Mouse (Mus musculus) heart, postnatal 14 days (tissue): Measurements from ENCODE around the gene Jak3. TPM values are rescaled to one million over a fixed set of nuclear protein-coding genes. Genes with fewer than 3 reads are reported as not detected.
A peak's percentile ranks its signal among the peaks of the same experiment; 100 is the strongest.

ENCODE experiments used
- DNase-seq, 2 experiments: peaks; one replicate each; pipeline ENCODE4 v3.0.0; 2021 to 2022
- intact Hi-C: fragments of 180-260 bp; cut with DNase I; formaldehyde crosslinking; loops from one replicate; pipeline ENCODE4 v1.15.1; 2025
- total RNA-seq, 2 experiments: library from RNA; stranded (reverse); gene quantifications; 2 replicates each; pipeline ENCODE4 v1.2.3; 2021

The Jak3 gene
- total RNA-seq, 2 experiments from 2014 or later = 11.7 to 13.3 TPM

- intact Hi-C loops = loop anchor here (1.0 to 5.0 kb wide), 4 partner anchors 47 to 217 kb away; partner anchors contain the start of genes Colgalt1 and Fam129c
- DNase-seq = no peak
These were observed 16.3 kb upstream of the Jak3 start for GRCm38 (mm10) chr8:71659751-71660150.

GRCm38 (mm10) chr8:71660325-71661120 lies 15.6 kb upstream of the Jak3 start:
- intact Hi-C loops = loop anchor here (1.0 to 5.0 kb wide), 4 partner anchors 48 to 218 kb away; partner anchors contain the start of genes Colgalt1 and Fam129c
- peak; percentile 89 to 93 for DNase-seq

GRCm38 (mm10) chr8:71665331-71666130 lies 10.6 kb upstream of the Jak3 start:
- intact Hi-C loops = no loop called here
- DNase-seq = peak; percentile 35 to 67

DNA sequence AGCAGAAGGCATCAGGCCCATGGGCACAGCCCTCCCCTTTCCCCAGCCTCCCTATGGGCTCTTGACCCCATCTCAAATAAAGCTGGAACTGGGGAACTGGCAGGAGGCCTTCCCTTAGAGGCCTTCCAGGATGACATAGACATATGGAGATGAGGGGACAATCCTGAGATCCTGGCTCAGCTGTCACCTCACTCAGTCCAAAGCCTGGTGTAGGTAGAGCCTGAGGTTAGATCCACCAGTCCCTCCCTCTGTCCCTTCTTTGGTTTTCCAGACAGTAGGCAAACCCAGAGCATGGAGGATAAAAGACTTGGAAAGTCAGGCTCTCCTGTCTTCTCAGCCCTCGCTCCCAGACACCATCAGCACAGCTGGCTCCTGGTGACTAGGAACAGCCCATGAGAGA lies 9.2 kb upstream of the Jak3 start:
- intact Hi-C loops = no loop called here
- no peak for DNase-seq

GRCm38 (mm10) chr8:71667256-71667655 lies 8.8 kb upstream of the Jak3 start:
- intact Hi-C loops = no loop called here
- no peak for DNase-seq

GRCm38 (mm10) chr8:71668220-71668975 lies 7.7 kb upstream of the Jak3 start:
- peak; percentile 65 to 71 for DNase-seq
- intact Hi-C loops = no loop called here

GRCm38 (mm10) chr8:71670198-71670597 lies 5.9 kb upstream of the Jak3 start:
- intact Hi-C loops = no loop called here

DNA sequence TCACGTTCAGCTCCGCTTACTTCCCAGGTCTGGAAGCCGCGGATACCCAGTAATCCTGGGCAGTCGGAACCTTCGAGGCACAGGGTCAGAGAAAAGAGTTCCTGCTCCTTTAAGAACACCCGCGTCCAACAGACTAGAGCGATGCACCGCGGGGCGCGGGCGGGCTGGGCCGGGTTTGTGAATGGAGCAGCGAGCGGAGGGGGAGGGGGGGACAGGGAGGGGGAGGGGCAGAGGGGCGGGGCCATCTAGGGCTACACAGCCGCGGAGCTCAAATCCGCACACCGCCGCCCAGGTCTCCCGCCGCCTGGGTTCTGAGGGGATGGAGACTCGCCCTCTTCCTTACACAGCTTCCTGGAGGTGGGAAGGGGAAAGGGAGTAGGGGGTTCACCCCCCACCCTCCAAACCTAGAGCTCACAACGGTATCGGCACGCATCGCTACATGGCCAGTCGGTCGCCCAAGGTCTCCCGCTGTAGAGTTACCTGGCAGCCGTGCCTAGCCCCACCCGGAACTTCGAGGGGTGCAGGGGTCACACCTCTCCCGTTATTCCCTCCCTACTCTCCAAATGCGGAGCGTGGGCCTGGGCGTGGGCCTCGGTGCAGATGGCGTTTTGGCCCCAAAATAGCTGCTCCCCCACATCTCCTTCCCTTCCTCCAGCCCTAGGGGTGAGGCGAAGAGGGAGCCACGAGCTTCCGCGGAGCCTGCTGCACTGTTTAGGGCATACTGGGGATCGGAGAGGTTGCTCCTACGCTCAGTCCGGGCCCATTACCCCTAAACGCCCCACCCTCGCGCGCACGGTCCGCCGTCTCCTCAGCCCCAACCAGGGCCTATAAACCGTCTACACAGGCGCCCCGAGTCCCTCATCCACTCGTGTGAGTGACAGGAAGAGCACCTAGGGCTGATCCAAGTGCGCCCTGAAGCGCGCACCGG lies 5.2 kb upstream of the Jak3 start:
- DNase-seq = peak in 1 of 2 experiments; percentile 35
- intact Hi-C loops = no loop called here

More at GRCm38 (mm10) chr8:71670198-71670597, 5.9 kb upstream of the Jak3 start:
- DNase-seq = no peak

GRCm38 (mm10) chr8:71671549-71671965 lies 4.5 kb upstream of the Jak3 start, which contains the start of gene Unc13a:
Unc13a (minus strand) TSS chr8:71671757.
- intact Hi-C loops = no loop called here
- peak; percentile 94 to 98 for DNase-seq

DNA sequence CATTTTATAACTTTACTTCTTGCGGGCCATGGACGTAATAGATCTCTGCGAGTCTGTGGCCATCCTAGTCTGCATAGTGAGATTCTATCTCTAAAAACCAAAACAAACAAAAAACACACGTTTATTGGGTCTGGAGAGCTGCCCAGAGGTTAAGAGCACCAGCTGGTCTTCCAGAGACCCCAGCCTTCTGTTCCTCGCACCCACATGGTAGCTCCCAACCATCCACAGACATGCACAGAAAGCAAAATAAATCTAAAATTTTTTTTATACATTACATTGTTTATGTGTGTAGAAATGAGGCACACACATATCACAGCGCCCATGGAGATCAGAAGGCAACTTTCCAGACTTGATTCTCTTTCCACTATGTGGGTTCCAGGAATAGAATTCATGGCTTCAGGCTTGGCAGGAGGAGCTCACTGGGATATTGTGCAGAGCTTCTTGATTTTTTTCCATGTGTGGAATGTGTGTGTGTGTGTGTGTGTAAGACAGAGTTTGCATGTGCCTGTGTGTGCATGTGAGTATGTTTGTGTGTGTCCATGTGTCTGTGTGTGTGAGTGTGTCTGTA lies 3.8 kb upstream of the Jak3 start:
- intact Hi-C loops = no loop called here
- no peak for DNase-seq

DNA sequence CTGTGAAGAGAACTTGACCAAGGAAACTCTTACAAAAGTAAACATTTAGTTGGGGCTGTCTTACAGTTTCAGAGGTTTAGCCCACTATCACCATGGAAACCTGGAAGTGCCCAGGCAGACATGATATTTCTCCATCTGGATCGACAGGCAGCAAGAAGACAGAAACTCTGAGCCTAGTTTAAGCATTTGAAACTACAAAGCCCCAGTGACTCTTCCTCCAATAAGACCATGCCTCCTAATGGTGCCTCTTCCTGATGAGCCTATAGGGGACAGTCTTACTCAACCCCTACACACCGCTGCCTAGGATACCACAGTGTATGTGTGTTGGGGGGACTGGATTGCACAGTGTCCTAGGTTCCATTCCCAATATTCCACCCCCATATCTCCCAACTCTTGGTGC lies 2.0 kb upstream of the Jak3 start:
- intact Hi-C loops = no loop called here
- no peak for DNase-seq

GRCm38 (mm10) chr8:71675456-71676019 lies 558 bp upstream of the Jak3 start:
- no peak for DNase-seq
- intact Hi-C loops = no loop called here

DNA sequence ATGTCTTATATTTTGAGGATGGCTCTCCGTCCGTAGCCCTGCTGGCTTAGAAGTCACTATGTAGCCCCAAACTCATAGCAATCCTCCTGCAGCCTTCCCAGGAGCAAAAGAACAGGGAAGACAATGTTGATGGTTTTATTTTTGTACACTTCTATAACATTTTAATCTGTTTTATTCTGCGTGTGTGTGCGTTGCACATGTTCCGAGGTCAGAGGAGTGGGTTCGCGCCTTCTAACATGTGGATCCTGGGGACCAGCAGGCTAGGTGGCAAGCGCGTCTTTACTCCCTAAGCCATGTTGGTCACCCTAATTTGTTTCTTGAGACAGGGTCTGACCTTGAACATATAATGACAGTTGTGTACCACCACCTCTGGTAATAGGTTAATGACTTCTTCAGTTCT lies 707 bp downstream of the Jak3 start:
- intact Hi-C loops = no loop called here
- DNase-seq = no peak

DNA sequence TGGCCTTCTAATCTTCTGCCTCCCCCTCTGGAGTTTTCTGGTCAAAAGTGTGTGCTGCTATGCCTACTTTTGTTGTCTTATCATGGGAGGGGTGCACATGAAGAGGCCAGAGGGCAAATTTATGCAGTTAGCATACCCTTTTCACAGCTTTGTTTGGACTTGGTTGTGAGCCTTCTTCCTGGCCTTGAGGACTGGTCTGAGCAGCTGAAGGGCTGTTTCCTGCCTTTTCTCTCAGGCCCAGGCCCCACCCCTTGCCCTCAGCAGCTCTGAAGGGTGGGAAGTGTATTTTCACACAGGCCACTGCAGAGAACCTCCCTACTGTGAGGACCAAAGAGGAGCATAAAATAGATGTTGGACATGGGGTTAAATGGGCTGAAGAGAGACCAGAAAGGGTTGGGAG lies 1.5 kb downstream of the Jak3 start:
- intact Hi-C loops = no loop called here
- peak; percentile 46 to 49 for DNase-seq

DNA sequence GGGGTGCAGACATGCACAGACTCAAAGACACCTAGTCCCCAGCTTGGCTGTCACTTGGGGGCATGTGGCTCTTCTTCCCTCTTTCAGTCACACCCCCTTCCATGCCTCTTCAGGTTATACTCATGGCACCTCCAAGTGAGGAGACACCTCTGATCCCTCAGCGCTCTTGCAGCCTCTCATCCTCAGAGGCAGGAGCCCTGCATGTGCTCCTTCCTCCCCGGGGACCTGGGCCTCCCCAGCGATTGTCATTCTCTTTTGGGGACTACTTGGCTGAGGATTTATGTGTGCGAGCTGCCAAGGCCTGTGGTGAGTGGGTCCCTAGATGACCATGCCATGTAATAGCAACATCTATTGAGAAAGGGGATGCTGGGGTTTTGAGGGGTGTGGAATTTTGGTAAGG lies 2.1 kb downstream of the Jak3 start:
- intact Hi-C loops = no loop called here
- DNase-seq = no peak

DNA sequence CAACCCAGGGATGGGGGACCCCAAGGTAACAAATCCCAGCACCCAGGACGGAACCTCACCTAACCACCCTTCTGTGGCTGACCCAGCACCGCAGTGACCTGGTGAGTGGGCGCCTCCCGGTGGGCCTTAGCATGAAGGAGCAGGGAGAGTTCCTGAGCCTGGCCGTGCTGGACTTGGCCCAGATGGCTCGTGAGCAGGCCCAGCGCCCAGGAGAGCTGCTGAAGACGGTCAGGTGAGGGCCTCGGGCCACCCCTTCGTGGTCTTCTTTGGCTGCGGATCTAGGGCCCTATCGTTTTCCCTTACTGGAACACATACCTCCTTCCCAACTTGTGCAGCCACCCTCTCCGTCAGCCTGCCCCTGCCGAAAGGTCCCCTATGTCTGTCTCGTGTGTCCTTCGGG lies 3.0 kb downstream of the Jak3 start:
- DNase-seq = no peak
- intact Hi-C loops = no loop called here

GRCm38 (mm10) chr8:71679550-71680168 lies 3.6 kb downstream of the Jak3 start:
- peak; percentile 60 to 73 for DNase-seq
- intact Hi-C loops = no loop called here

- no peak for DNase-seq
- intact Hi-C loops = no loop called here
These were observed 4.4 kb downstream of the Jak3 start for GRCm38 (mm10) chr8:71680471-71680870.
